Mouse (Mus musculus): ENCODE measurements around the gene Mrc2.

- TF ChIP-seq POLR2AphosphoS2 (IDR thresholded peaks at IDR 0.05; ENCODE audit: low read length) (no peak), GATA1 (IDR thresholded peaks at IDR 0.05; ENCODE audit: low read depth, low read length) (no peak), CTCF (IDR thresholded peaks at IDR 0.05 in 2 of 3, conservative IDR thresholded peaks at IDR 0.05 in 1 of 3; ENCODE audit: control insufficient read depth in 1 of 3, insufficient read depth in 1 of 3, low read depth in 2 of 3, low read length in 3 of 3, poor library complexity in 1 of 3, severe bottlenecking in 1 of 3) (peak in 2 of 3 experiments; percentile 67 to 79; a peak in 4 of 6 replicates), USF2 (IDR thresholded peaks at IDR 0.05; ENCODE audit: borderline replicate concordance in 1 of 2, insufficient read depth in 1 of 2, low read depth in 1 of 2, low read length in 2 of 2) (no peak), MXI1 (IDR thresholded peaks at IDR 0.05; ENCODE audit: low read depth, low read length) (no peak), POLR2A (IDR thresholded peaks at IDR 0.05; ENCODE audit: control insufficient read depth in 1 of 2, insufficient read depth in 1 of 2, low read depth in 1 of 2, low read length in 2 of 2, poor library complexity in 1 of 2) (no peak)
These were observed 22.3 kb upstream of the Mrc2 start for GRCm38 (mm10) chr11:105270155-105270554.
